Mouse (Mus musculus) cortical plate, adult 2 months (tissue): ENCODE measurements around the gene Tuba4a. TPM values are rescaled to one million over a fixed set of nuclear protein-coding genes. Genes with fewer than 3 reads are reported as not detected.

Experiments used
- H3K27ac ChIP-seq: fragments of 200-500 bp; 2 replicates; pipeline ENCODE4 v1.5.1; 2012; ENCODE audit warnings: low read length, control low read depth, inconsistent platforms; ENCODE audit not compliant: insufficient read depth
- H3K4me1 ChIP-seq: fragments of 200-500 bp; 2 replicates; pipeline ENCODE4 v1.6.1; 2011; ENCODE audit warnings: low read length; ENCODE audit not compliant: control insufficient read depth, insufficient read depth
- H3K4me3 ChIP-seq: fragments of 200-500 bp; 2 replicates; pipeline ENCODE4 v1.5.1; 2011; ENCODE audit warnings: mild to moderate bottlenecking, low read length, control low read depth; ENCODE audit not compliant: insufficient read depth
- CTCF ChIP-seq: fragments of 200-500 bp; IDR thresholded peaks from 2 replicates; pipeline ENCODE4 v1.5.1; 2011; ENCODE audit warnings: mild to moderate bottlenecking, control low read depth, low read length; ENCODE audit not compliant: insufficient read depth; ENCODE audit errors: extremely low read depth
- POLR2A ChIP-seq: fragments of 200-500 bp; IDR thresholded peaks from 2 replicates; pipeline ENCODE4 v1.6.1; 2011; ENCODE audit warnings: mild to moderate bottlenecking, low read length, control low read depth; ENCODE audit not compliant: insufficient read depth; ENCODE audit errors: extremely low read depth
- polyA plus RNA-seq: library from polyadenylated mRNA; depleted of rRNA; stranded (reverse); fragments of >200 nt; gene quantifications from 2 replicates; pipeline ENCODE4 v1.2.3, GENCODE M21; 2012

The Tuba4a gene
- polyA plus RNA-seq, 1 experiment, result 362 TPM

- Histone ChIP-seq H3K4me1 (no peaks in the 10 kb centered on the region), H3K27ac (no peak overlapping the region), H3K4me3 (no peak overlapping the region)
- TF ChIP-seq CTCF (no peak), POLR2A (no peak)
These were observed 6.5 kb upstream of the Tuba4a start for GRCm38 (mm10) chr1:75226138-75226537.

GRCm38 (mm10) chr1:75225473-75225872, 5.8 kb upstream of the Tuba4a start:
- no peak overlapping the region for H3K27ac ChIP-seq
- H3K4me3 ChIP-seq, result no peak overlapping the region
- no peaks in the 10 kb centered on the region for H3K4me1 ChIP-seq
- TF ChIP-seq POLR2A (no peak), CTCF (no peak)

GRCm38 (mm10) chr1:75223532-75223931, 3.9 kb upstream of the Tuba4a start:
- no peak for TF ChIP-seq POLR2A
- TF ChIP-seq CTCF, result no peak
- Histone ChIP-seq H3K4me1 (no peaks in the 10 kb centered on the region), H3K4me3 (no peak overlapping the region), H3K27ac (no peak overlapping the region)

GRCm38 (mm10) chr1:75222926-75223325, 3.3 kb upstream of the Tuba4a start:
- TF ChIP-seq CTCF (no peak), POLR2A (no peak)

GRCm38 (mm10) chr1:75221538-75221937, 1.9 kb upstream of the Tuba4a start:
- H3K27ac ChIP-seq, result no peak overlapping the region
- 0 out of 2 replicates have a peak, but pooled peaks cover 1% of the 10 kb centered on the region for H3K4me1 ChIP-seq
- TF ChIP-seq CTCF, result no peak
- TF ChIP-seq POLR2A, result no peak
- H3K4me3 ChIP-seq, result no peak overlapping the region

More at GRCm38 (mm10) chr1:75222926-75223325, 3.3 kb upstream of the Tuba4a start:
- H3K4me3 ChIP-seq, result no peak overlapping the region
- H3K4me1 ChIP-seq, result no peaks in the 10 kb centered on the region
- H3K27ac ChIP-seq, result no peak overlapping the region

- peak overlapping the region; percentile 86 for H3K27ac ChIP-seq
- TF ChIP-seq POLR2A (peak; percentile 100), CTCF (no peak)
- H3K4me1 ChIP-seq, result peaks cover 5% of the 10 kb centered on the region
- H3K4me3 ChIP-seq, result peak overlapping the region; percentile 74
These were observed 587 bp downstream of the Tuba4a start for GRCm38 (mm10) chr1:75219078-75219477.

- Histone ChIP-seq H3K4me3 (peak overlapping the region; percentile 74), H3K27ac (peak overlapping the region; percentile 86), H3K4me1 (peaks cover 5% of the 10 kb centered on the region)
- TF ChIP-seq CTCF (no peak), POLR2A (no peak; the same call in 1 of the 2 replicates)
These were observed 1.3 kb downstream of the Tuba4a start for GRCm38 (mm10) chr1:75218227-75219001.

GRCm38 (mm10) chr1:75217893-75218226, 1.8 kb downstream of the Tuba4a start:
- Histone ChIP-seq H3K4me1 (peaks cover 5% of the 10 kb centered on the region), H3K27ac (peak overlapping the region; percentile 86; the same call in 1 of the 2 replicates), H3K4me3 (peak overlapping the region; percentile 74)
- TF ChIP-seq CTCF (no peak), POLR2A (no peak)

GRCm38 (mm10) chr1:75216797-75217585, 2.7 kb downstream of the Tuba4a start:
- 0 out of 2 replicates have a peak, but pooled peaks have one; percentile 5 for TF ChIP-seq POLR2A
- TF ChIP-seq CTCF, result no peak
- Histone ChIP-seq H3K4me3 (peak overlapping the region; percentile 74), H3K4me1 (peaks cover 5% of the 10 kb centered on the region), H3K27ac (no peak overlapping the region)
